Mouse (Mus musculus) ES-Bruce4 (cell line): ENCODE measurements around the gene Nucb1. TPM values are rescaled to one million over a fixed set of nuclear protein-coding genes. Genes with fewer than 3 reads are reported as not detected.

ENCODE experiments used
- H3K27ac ChIP-seq: 2 replicates; pipeline ENCODE4 v1.5.1; 2012; ENCODE audit warnings: low read length, inconsistent platforms; ENCODE audit not compliant: insufficient read depth
- H3K27me3 ChIP-seq: 2 replicates; pipeline ENCODE4 v1.6.1; 2012; ENCODE audit warnings: mild to moderate bottlenecking, low read length, inconsistent platforms; ENCODE audit not compliant: control insufficient read depth, poor library complexity, insufficient read depth, severe bottlenecking
- H3K36me3 ChIP-seq: 2 replicates; pipeline ENCODE4 v1.6.1; 2012; ENCODE audit warnings: inconsistent platforms, mild to moderate bottlenecking, low read length, moderate library complexity; ENCODE audit not compliant: control insufficient read depth, poor library complexity, insufficient read depth, severe bottlenecking
- H3K4me1 ChIP-seq: one replicate; pipeline ENCODE4 v1.8.1; 2011; ENCODE audit warnings: low read length; ENCODE audit not compliant: control insufficient read depth, insufficient read depth
- H3K4me3 ChIP-seq: 2 replicates; pipeline ENCODE4 v1.5.1; 2011; ENCODE audit warnings: low read depth, mild to moderate bottlenecking, low read length
- H3K9ac ChIP-seq: 2 replicates; pipeline ENCODE4 v1.6.1; 2012; ENCODE audit warnings: low read depth, mild to moderate bottlenecking, inconsistent platforms; ENCODE audit not compliant: poor library complexity, severe bottlenecking
- H3K9me3 ChIP-seq: replicated peaks from 2 replicates; pipeline ENCODE4 v1.6.1; 2012; ENCODE audit warnings: mild to moderate bottlenecking, low read length, inconsistent platforms; ENCODE audit not compliant: control insufficient read depth, poor library complexity, insufficient read depth, severe bottlenecking
- CTCF ChIP-seq: IDR thresholded peaks from one replicate; pipeline ENCODE4 v1.8.1; 2011; ENCODE audit warnings: low read depth, low read length
- EP300 ChIP-seq: IDR thresholded peaks from 2 replicates; pipeline ENCODE4 v1.6.1; 2011; ENCODE audit warnings: low read depth, low read length; ENCODE audit not compliant: insufficient read depth
- POLR2A ChIP-seq: IDR thresholded peaks from one replicate; pipeline ENCODE4 v1.8.1; 2011; ENCODE audit warnings: low read length; ENCODE audit not compliant: insufficient read depth
- polyA plus RNA-seq: library from polyadenylated mRNA; stranded (reverse); fragments of >200 nt; gene quantifications from 2 replicates; pipeline ENCODE4 v1.2.4, GENCODE M21; 2011; ENCODE audit warnings: low read depth; ENCODE audit not compliant: missing spikeins, insufficient read depth, insufficient read length

Gene Nucb1
- 105 and 119 TPM in 2 replicates for polyA plus RNA-seq

DNA sequence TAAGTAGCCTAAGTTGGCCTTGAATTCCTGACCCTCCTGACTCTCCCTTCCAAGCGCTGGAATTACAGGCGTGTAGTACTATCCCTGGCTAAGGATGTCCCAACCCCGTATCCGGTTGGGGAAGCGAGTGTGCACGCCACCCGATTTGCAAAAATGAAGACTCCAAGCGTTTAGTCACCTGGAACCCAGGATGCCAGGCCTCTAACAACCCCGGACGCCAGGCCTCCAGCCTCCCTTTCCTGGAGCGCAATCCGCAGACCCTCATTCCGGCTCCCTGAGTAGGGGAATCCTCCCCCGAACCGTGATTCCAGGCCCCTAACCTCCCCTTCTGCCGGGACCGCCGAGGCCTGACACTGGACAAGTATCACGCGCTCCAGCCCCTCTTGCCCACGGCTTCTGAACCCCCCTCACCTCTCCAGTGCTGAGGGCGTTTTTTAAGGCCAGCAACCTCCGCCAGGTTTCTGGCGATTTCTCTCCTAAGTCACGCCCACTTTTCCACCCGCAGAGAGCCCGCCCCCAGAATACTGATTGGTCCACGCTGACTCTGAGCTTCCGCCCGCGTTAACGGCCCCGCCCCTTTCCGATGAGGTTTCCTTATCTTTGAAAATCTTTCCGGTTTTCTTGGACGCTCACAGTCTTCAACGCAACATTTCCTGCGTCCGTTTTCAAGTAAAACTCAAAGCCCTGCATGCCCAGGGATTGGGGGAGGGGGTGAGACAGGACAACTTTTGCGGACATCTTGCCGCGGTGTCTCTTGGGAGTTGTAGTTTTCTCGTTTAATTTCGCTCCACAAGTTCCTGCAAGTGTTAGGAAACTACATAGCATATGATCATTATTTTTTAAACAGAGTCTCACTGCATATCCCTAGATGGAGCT is at the start of gene Nucb1:
TSS of gene Nucb1 (minus strand) at position 495 of the 876 bp plus-strand sequence.
- Histone ChIP-seq H3K9me3 (no peaks in the 10 kb centered on the region), H3K27me3 (no peaks in the 10 kb centered on the region), H3K27ac (peak within 1 kb of the TSS; percentile 91), H3K36me3 (0 out of 2 replicates have a peak, but pooled peaks cover 2% of the 10 kb centered on the region), H3K4me1 (no peaks in the 10 kb centered on the region), H3K9ac (peak within 1 kb of the TSS; percentile 38), H3K4me3 (peak within 1 kb of the TSS; percentile 96)
- TF ChIP-seq CTCF (no peak), POLR2A (peak; percentile 68), EP300 (no peak)

GRCm38 (mm10) chr7:45558907-45559306 is 48.7 kb upstream of the Nucb1 start:
- no peaks in the 10 kb centered on the region for H3K9me3 ChIP-seq
- H3K36me3 ChIP-seq: no peaks in the 10 kb centered on the region
- no peak for TF ChIP-seq CTCF
- TF ChIP-seq EP300: peak; percentile 89
- no peak for TF ChIP-seq POLR2A
- peak overlapping the region; percentile 96 for H3K27ac ChIP-seq
- H3K27me3 ChIP-seq: no peaks in the 10 kb centered on the region
- H3K4me3 ChIP-seq: peak overlapping the region; percentile 48
- H3K4me1 ChIP-seq: peaks cover 13% of the 10 kb centered on the region
- peak overlapping the region; percentile 78 for H3K9ac ChIP-seq

DNA sequence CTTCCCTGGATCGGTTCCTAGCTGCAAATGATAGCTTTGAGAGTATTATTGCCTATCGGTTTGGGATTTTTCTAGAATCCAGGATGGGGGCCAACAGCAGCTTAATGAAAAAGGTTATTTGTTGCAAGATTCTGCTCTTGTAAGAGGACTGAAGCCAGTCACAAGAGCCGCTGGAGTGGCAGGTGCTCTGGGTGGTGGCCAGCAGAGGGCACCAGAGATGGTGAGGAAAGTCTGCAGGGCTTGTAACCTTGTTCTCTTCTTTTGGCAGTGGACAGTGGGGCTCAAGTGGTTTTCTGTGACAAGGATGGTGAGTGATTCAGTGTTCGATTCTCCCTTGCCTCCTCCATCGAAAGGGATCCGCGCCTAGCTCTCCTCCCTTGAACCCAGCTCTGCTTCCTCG is 45.6 kb upstream of the Nucb1 start:
- Histone ChIP-seq H3K4me1 (peaks cover 22% of the 10 kb centered on the region), H3K9me3 (no peaks in the 10 kb centered on the region), H3K27me3 (no peaks in the 10 kb centered on the region), H3K4me3 (no peak overlapping the region), H3K9ac (peak overlapping the region; percentile 24; the same call in 1 of the 2 replicates), H3K27ac (0 out of 2 replicates have a peak overlapping the region, but pooled peaks have one; percentile 4), H3K36me3 (no peaks in the 10 kb centered on the region)
- peak; percentile 86 for TF ChIP-seq CTCF
- TF ChIP-seq EP300: 0 out of 2 replicates have a peak, but pooled peaks have one; percentile 59
- no peak for TF ChIP-seq POLR2A

- Histone ChIP-seq H3K27ac (peak within 1 kb of the TSS; percentile 40), H3K4me3 (peak within 1 kb of the TSS; percentile 24), H3K9ac (peak within 1 kb of the TSS; percentile 24), H3K27me3 (no peaks in the 10 kb centered on the region), H3K4me1 (peaks cover 22% of the 10 kb centered on the region), H3K9me3 (no peaks in the 10 kb centered on the region), H3K36me3 (no peaks in the 10 kb centered on the region)
- no peak for TF ChIP-seq CTCF
- no peak for TF ChIP-seq POLR2A
- peak; percentile 89 for TF ChIP-seq EP300
Observed at GRCm38 (mm10) chr7:45554744-45555143, 44.5 kb upstream of the Nucb1 start, which contains the start of gene Hsd17b14. Hsd17b14 (plus strand) TSS chr7:45554893.

DNA sequence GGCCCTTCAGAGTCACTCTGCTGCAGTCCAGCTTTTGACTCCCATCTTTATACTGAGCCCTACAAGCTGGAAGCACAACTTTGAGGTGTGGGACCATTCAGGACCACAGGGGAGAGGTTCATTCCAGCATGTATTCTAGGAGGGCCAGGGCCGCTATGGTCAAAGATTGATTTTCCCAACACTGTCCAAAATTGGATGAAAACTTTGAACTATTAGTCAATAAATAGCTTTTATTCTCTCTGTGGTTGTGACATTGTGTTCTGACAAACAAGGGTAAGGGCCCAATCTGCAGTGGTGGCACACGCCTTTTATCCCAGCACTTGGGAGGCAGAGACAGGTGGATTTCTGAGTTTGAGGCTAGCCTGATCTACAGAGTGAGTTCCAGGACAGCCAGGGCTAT is 43.8 kb upstream of the Nucb1 start:
- no peaks in the 10 kb centered on the region for H3K36me3 ChIP-seq
- H3K4me1 ChIP-seq: peaks cover 25% of the 10 kb centered on the region
- H3K4me3 ChIP-seq: no peak overlapping the region
- H3K27me3 ChIP-seq: no peaks in the 10 kb centered on the region
- peak overlapping the region; percentile 40; the same call in 1 of the 2 replicates for H3K27ac ChIP-seq
- no peaks in the 10 kb centered on the region for H3K9me3 ChIP-seq
- H3K9ac ChIP-seq: no peak overlapping the region
- TF ChIP-seq EP300: no peak
- TF ChIP-seq CTCF: no peak

DNA sequence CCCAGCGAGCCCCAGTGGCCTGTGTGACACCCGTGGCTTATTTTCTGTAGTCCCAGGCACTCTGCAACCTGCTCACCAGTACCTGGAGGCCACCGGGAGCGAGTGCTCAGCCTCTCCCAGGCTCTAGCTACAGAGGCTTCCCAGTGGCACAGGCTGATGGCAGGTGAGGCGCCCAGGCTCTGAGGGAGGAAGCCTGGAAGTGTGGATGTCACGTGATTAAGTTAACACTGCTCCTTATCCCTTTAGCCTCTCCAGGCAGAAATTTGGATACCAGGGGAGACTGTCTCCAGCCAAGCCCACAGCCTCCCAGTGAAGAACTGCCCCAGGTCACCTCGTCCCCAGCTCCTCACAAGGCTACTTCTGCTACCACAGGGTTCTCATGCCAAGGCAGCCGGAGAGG is 43.3 kb upstream of the Nucb1 start:
- Histone ChIP-seq H3K9me3 (no peaks in the 10 kb centered on the region), H3K27ac (peak overlapping the region; percentile 40; the same call in 1 of the 2 replicates), H3K9ac (no peak overlapping the region), H3K4me3 (no peak overlapping the region), H3K36me3 (no peaks in the 10 kb centered on the region), H3K27me3 (no peaks in the 10 kb centered on the region), H3K4me1 (peaks cover 27% of the 10 kb centered on the region)
- TF ChIP-seq POLR2A (no peak), EP300 (no peak), CTCF (no peak)
